Mouse (Mus musculus): ENCODE results near the gene Flna.

GRCm38 (mm10) chrX:74219449-74219848 lies 30.2 kb downstream of the Flna start:
- TF ChIP-seq CTCF (conservative IDR thresholded peaks at IDR 0.05; ENCODE audit: insufficient read depth, insufficient read length, low read depth, low read length): no peak
- TF ChIP-seq POLR2A (IDR thresholded peaks at IDR 0.05; ENCODE audit: low read depth, low read length): no peak
